Mouse (Mus musculus) kidney, postnatal 25 days (tissue): ENCODE measurements around the gene Qsox1.

ENCODE experiments used
- DNase-seq, 2 experiments: peaks; one replicate each; pipeline ENCODE4 v3.0.0; 2021; ENCODE audit warnings: mixed read lengths in 2 of 2

The Qsox1 gene

DNA sequence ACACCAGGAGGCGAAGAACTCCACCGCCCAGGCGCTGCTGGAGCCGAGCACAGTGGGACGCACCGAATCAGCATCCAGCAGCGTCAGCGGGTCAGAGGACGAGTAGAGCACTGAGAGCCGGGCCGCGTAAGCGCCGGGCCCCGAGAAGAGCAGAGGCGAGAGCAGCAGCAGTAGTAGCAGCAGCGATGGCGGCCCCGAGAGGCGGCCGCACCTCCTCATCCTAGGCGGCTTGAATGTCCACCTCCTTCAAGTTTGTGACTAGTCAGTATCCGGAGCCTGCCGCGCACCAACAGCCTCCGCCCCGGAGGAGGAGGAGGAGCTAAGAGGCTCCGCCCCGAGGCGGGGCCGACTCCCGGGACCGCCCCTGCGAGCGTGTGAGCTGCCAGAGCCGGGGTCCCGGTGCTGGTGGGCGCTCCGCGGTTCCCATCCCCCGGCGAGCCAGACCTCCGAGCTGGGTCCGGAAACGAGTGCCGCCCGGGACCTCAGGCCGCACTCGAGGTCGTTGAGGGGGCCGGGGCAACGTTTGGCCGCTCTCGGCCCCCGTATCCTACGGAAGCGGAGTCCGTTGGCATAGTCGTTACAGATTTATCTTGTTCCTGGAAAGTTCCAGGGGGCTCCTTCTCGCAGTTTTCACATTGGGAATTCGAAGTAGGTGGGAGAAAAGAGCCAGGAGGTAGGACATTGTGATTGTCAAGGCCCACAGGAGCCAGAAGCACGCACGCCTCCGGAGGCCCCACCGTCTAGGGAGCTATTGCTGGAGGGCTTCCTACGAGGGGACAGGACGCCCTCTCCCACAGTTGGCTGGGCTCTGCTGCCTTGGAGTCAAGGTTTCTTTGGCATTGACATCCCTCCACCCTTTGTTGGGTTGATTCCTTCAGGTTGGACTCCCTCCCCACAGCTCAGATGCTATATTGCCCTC lies at the start of gene Qsox1:
Gene Qsox1 (minus strand): TSS at position 309 of the 919 bp plus-strand sequence.
- DNase-seq = peak; percentile 89 to 93

DNA sequence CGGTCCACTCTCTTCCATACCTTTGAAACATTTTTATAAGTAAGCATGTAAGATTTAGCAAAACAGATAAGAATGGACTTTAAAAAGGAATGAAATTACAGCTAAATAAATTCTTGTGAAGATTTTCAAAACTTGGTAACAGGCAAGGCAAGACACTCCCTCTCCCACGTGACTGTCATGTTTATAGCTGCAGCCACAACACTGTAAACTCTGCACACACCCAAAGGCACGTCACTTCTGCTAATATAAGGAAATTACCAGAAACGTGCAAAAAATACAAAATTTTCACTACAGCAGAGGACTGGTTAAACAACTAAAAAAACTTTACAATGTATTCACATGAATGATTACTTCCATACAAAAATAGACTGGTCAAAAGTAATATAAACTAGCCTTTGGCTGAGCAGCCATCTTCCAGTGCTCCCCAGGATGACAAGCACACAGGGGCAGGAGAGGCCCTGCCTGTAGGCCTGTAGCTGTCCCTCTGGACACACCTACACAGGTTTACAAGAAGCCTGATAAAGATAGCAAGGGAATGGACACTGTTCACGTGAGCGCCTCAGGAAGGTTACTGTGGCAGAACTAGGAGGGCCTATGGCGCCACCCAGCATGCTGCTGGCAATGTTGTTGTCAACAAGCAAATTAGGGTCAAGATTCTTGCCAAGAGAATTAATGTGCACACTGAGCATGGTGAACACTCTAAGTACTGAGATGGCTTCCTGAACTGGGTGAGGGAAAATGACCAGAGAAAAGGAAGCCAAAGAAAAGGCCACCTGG lies 42.4 kb upstream of the Qsox1 start:
- DNase-seq = peak; percentile 10 to 40

- DNase-seq = no peak
Observed at GRCm38 (mm10) chr1:155853009-155853408, 40.3 kb upstream of the Qsox1 start.

- no peak for DNase-seq
Observed at GRCm38 (mm10) chr1:155844235-155844634, 31.5 kb upstream of the Qsox1 start.

- DNase-seq = no peak
Observed at GRCm38 (mm10) chr1:155843538-155843937, 30.8 kb upstream of the Qsox1 start.

DNA sequence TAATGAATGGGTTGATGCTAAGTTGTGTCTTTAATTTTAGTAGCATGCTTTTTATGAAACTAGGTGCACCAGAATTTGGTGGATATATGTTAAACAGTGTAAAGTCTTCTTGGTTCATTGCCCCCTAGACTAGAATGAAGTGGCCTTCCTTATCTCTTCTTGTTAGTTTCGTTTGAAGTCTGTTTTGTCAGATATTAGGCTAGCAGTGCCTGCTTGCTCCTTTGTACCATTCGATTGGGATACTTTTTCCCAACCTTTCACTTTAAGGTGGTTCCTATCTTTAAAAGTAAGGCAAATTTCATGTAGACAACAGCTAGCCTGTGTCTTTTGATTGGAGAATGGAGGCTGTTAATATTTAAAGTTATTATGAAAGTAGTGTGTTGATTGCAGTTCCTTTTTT lies 23.0 kb upstream of the Qsox1 start:
- no peak for DNase-seq

DNA sequence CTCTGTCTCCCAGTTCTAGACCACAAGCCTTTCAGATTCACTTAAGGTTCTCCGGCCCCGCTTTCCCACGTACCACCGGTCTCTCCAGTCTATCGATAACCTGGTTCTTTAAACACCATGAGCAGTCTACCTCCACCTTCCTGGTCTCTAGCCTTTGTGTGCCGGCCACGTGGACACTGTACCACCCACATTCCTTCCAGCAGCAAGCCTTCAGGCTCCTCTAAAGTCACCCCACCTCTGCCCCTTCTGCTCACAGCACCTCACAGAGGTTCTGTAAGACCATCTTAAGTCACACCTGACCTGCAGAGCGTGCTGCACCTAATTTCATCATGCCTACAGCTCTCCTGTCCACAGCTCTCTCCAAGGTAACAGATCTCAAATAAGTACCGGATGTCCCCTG lies 20.9 kb upstream of the Qsox1 start:
- DNase-seq = no peak

DNA sequence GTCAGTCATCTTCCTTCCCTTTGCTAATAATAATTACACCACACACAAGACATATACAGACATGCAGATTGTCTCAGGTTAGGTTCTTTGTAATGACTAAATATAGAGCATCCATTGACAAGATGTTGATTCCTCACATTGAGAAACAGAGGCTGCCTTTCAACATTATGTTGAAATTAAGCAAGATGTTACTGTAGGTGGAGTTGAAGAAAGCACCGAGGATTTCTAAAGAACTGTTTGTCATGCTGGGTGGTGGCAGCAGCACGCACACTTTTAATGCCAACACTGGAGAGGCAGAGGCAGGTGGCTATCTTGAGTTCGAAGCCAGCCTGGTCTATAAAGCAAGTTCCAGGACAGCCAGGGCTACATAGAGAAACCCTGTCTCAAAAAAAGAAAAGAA lies 19.3 kb upstream of the Qsox1 start:
- no peak for DNase-seq

- DNase-seq = no peak
Observed at GRCm38 (mm10) chr1:155830861-155831260, 18.2 kb upstream of the Qsox1 start.

- no peak for DNase-seq
Observed at GRCm38 (mm10) chr1:155827703-155828295, 15.1 kb upstream of the Qsox1 start.

DNA sequence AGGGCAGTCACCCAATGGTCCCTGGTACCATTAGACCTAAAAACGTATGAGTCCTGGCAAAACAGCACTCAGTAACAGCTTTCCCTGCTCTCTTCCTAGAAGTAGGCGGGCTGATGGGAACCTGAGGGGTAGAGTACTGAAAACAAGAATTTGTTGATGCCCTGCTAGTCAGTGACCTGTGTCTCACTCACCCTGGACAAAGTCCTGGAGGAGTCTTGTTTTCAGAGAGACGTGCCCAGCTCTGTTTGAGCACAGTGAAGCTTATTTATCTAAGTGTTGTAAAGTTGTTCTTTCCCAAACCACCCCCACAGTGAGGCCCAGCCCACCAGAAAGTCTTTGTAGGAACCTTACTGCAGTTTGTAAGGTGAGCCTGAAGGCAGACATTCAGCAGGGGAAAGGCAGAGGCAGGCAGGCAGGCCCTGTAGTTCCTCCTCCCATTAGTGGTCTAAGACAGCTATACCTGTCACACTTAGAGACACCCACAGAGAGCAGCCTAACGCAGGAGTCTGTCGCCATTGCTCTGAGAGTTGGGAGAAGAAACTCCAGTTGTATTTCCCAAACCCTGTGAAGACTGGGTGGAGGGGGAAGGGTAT lies 14.2 kb upstream of the Qsox1 start:
- DNase-seq = no peak

DNA sequence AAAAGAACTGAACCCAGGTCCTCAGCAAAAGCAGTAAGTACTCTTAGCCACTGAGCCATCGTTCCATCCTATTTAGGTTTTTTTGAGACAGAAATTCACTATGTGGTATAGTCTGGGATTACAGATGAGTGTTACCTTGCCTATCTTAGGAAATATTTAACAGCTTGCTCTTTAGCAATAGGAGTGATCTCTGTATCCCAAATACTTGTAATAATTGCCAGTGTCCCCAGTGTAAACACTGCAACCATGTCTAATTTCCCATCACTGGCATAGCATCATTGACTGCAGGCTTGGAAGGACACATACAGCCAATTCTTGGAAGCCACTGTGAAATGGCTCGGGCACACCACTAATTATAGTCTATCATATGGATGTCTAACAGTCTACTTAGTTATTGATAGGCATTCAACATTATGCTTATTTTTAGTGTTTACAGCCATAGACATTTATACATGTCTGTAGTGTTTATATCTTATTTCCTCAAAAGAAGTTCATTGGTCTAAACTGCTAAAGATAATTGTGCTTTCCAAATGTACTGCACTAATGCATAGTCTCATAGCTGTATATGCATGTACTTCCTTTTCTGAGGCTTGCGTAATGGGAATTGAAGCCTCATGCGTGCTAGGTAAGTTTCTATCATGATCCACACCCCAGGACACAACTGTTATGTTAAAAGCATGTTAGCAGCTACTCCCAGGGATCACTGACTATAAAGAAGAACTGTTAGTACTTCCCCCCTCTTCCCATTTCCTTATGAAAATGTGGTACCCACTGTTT lies 13.4 kb upstream of the Qsox1 start:
- DNase-seq = no peak

DNA sequence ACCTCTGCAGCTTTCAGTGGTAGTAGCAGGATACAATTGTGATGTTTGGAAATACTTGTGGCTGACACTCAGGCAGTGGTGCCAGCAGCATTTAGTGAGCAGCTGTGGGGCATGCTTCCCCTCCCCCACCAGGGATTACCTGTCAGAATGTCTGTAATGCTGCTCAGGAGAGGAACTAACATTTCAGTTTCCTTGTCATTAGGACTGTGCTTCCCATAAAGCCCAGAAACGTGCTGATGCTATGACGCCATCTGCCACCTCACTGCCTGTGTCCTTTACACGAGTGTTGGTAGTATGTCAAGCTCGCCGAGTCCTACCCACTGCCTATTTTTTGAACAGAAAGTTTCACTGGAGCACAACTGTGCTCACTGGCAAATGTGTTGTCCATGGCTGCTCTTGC lies 8.0 kb upstream of the Qsox1 start:
- no peak for DNase-seq

DNA sequence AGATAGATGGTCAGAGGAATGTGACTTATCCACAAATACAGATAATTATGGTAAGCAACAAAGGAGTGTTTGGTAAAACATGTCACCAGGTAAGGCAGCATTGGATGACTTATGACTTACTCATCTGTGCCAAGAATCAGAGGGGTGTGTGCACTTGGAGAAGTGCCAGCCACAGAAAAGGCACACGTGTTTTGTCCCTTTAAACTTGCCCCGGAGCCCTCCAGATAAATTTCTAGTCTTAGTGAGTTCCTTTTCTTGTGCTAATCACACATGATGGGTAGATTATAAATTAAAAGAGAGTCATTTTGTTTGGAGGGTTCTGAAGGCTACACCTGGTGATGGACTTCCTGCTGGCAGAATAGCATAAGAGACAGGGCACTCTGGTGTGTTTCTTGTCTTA lies 3.5 kb upstream of the Qsox1 start:
- no peak for DNase-seq

- DNase-seq = no peak
Observed at GRCm38 (mm10) chr1:155811995-155812580, 601 bp downstream of the Qsox1 start.

- no peak for DNase-seq
Observed at GRCm38 (mm10) chr1:155810616-155811015, 2.1 kb downstream of the Qsox1 start.

GRCm38 (mm10) chr1:155809706-155810442 lies 2.8 kb downstream of the Qsox1 start:
- DNase-seq = no peak

- DNase-seq = no peak
Observed at GRCm38 (mm10) chr1:155808261-155808660, 4.4 kb downstream of the Qsox1 start.

- peak; percentile 11 to 61 for DNase-seq
Observed at GRCm38 (mm10) chr1:155805607-155806006, 7.1 kb downstream of the Qsox1 start.

- DNase-seq = no peak
Observed at GRCm38 (mm10) chr1:155801014-155801991, 11.4 kb downstream of the Qsox1 start.
